Mouse (Mus musculus) CH12.LX (cell line): Measurements from ENCODE around the gene Gm10382. TPM values are rescaled to one million over a fixed set of nuclear protein-coding genes. Genes with fewer than 3 reads are reported as not detected.

Source experiments
- DNase-seq: peaks from one replicate; pipeline ENCODE4 v3.0.0-alpha.2; 2013; ENCODE audit errors: extremely low read depth
- H3K27ac ChIP-seq: 2 replicates; pipeline ENCODE4 v1.5.1; 2012; ENCODE audit warnings: low read depth, mild to moderate bottlenecking, control low read depth, moderate library complexity; ENCODE audit not compliant: insufficient read depth
- H3K27me3 ChIP-seq: replicated peaks from 2 replicates; pipeline ENCODE3; 2012; ENCODE audit warnings: inconsistent platforms
- H3K36me3 ChIP-seq, 2 experiments: replicated peaks in 1 of 2; 2 replicates each; pipeline versions ENCODE3 to v1.6.1; 2012; ENCODE audit warnings: inconsistent platforms in 1 of 2, low read length in 1 of 2, mild to moderate bottlenecking in 1 of 2, mixed read lengths in 1 of 2, moderate library complexity in 1 of 2; ENCODE audit not compliant: control insufficient read depth in 1 of 2, insufficient read depth in 1 of 2
- H3K4me1 ChIP-seq, 2 experiments: 2 replicates each; pipeline ENCODE4 v1.6.1; 2012; ENCODE audit warnings: inconsistent platforms in 1 of 2, moderate library complexity in 1 of 2; ENCODE audit not compliant: insufficient read depth in 2 of 2, control insufficient read depth in 1 of 2
- H3K4me2 ChIP-seq: 2 replicates; pipeline ENCODE4 v1.6.1; 2012; ENCODE audit warnings: low read depth, mild to moderate bottlenecking, control low read depth; ENCODE audit not compliant: poor library complexity, insufficient read depth, severe bottlenecking
- H3K4me3 ChIP-seq, 3 experiments: fragments of 150-350 bp in 1 of 3; sonication (generic) in 1 of 3; replicated peaks in 1 of 3; 2 replicates each; pipeline versions ENCODE3 to v1.5.1; 2011 to 2012; ENCODE audit warnings: low read depth in 2 of 3, low read length in 2 of 3, mild to moderate bottlenecking in 2 of 3, moderate library complexity in 2 of 3, control low read depth in 1 of 3, improper control_type of control experiment in 1 of 3, inconsistent platforms in 1 of 3, mixed read lengths in 1 of 3; ENCODE audit not compliant: poor library complexity in 1 of 3
- H3K79me2 ChIP-seq: replicated peaks from 2 replicates; pipeline ENCODE4 v1.6.1; 2012; ENCODE audit warnings: mild to moderate bottlenecking, moderate library complexity; ENCODE audit not compliant: control insufficient read depth, poor library complexity, insufficient read depth, severe bottlenecking; ENCODE audit errors: extremely low read depth
- H3K9ac ChIP-seq: 2 replicates; pipeline ENCODE4 v1.6.1; 2012; ENCODE audit warnings: low read depth, mild to moderate bottlenecking, control low read depth, moderate library complexity; ENCODE audit not compliant: insufficient read depth
- H3K9me3 ChIP-seq: replicated peaks from 2 replicates; pipeline ENCODE3; 2012; ENCODE audit warnings: low read length, inconsistent platforms, mixed read lengths
- BHLHE40 ChIP-seq: IDR thresholded peaks from 2 replicates; pipeline ENCODE4 v1.6.1; 2011; ENCODE audit warnings: mild to moderate bottlenecking, low read depth, low read length, improper control_type of control experiment
- CTCF ChIP-seq, 2 experiments: IDR thresholded peaks in 1 of 2; conservative IDR thresholded peaks in 1 of 2; 2 replicates each; pipeline ENCODE4 v1.5.1; 2011 to 2012; ENCODE audit warnings: low read depth in 2 of 2, low read length in 2 of 2, improper control_type of control experiment in 1 of 2, inconsistent platforms in 1 of 2, mild to moderate bottlenecking in 1 of 2, moderate library complexity in 1 of 2
- E2F4 ChIP-seq: IDR thresholded peaks from 2 replicates; pipeline ENCODE4 v1.6.1; 2011; ENCODE audit warnings: low read depth, low read length, improper control_type of control experiment; ENCODE audit not compliant: insufficient replicate concordance
- ELF1 ChIP-seq: IDR thresholded peaks from 2 replicates; pipeline ENCODE4 v1.6.1; 2014; ENCODE audit warnings: low read depth, mild to moderate bottlenecking, inconsistent platforms, low read length, improper control_type of control experiment
- EP300 ChIP-seq: IDR thresholded peaks from 2 replicates; pipeline ENCODE4 v1.6.1; 2011; ENCODE audit warnings: low read length, improper control_type of control experiment
- ETS1 ChIP-seq: conservative IDR thresholded peaks from 2 replicates; pipeline ENCODE4 v1.6.1; 2012; ENCODE audit warnings: low read depth, mild to moderate bottlenecking, inconsistent platforms, low read length, improper control_type of control experiment, moderate library complexity
- GABPA ChIP-seq: IDR thresholded peaks from 2 replicates; pipeline ENCODE4 v1.6.1; 2012; ENCODE audit warnings: low read depth, low read length, improper control_type of control experiment, inconsistent platforms; ENCODE audit not compliant: insufficient replicate concordance
- HCFC1 ChIP-seq: IDR thresholded peaks from 2 replicates; pipeline ENCODE4 v1.6.1; 2012; ENCODE audit warnings: low read depth, mild to moderate bottlenecking, inconsistent platforms, low read length, improper control_type of control experiment
- IRF4 ChIP-seq: IDR thresholded peaks from 2 replicates; pipeline ENCODE4 v1.6.1; 2014; ENCODE audit warnings: low read depth, mild to moderate bottlenecking, inconsistent platforms, low read length, improper control_type of control experiment
- KAT2A ChIP-seq: IDR thresholded peaks from 2 replicates; pipeline ENCODE4 v1.6.1; 2012; ENCODE audit warnings: low read length, improper control_type of control experiment, inconsistent platforms; ENCODE audit not compliant: insufficient replicate concordance
- MAFK ChIP-seq: IDR thresholded peaks from 2 replicates; pipeline ENCODE4 v1.6.1; 2011; ENCODE audit warnings: low read length, improper control_type of control experiment; ENCODE audit not compliant: insufficient replicate concordance
- MXI1 ChIP-seq: IDR thresholded peaks from 2 replicates; pipeline ENCODE4 v1.6.1; 2011; ENCODE audit warnings: mild to moderate bottlenecking, low read depth, low read length, improper control_type of control experiment
- NELFE ChIP-seq: IDR thresholded peaks from 2 replicates; pipeline ENCODE4 v1.6.1; 2011; ENCODE audit warnings: low read depth, low read length, improper control_type of control experiment
- NRF1 ChIP-seq: IDR thresholded peaks from 2 replicates; pipeline ENCODE4 v1.6.1; 2014; ENCODE audit warnings: low read depth, mild to moderate bottlenecking, inconsistent platforms, low read length, improper control_type of control experiment, moderate library complexity
- POLR2A ChIP-seq: IDR thresholded peaks from 2 replicates; pipeline ENCODE4 v1.6.1; 2011; ENCODE audit warnings: low read depth, mild to moderate bottlenecking, improper control_type of control experiment, low read length
- RAD21 ChIP-seq: IDR thresholded peaks from 2 replicates; pipeline ENCODE4 v1.6.1; 2011; ENCODE audit warnings: low read depth, mild to moderate bottlenecking, low read length, improper control_type of control experiment, moderate library complexity
- RCOR1 ChIP-seq: conservative IDR thresholded peaks from 2 replicates; pipeline ENCODE4 v1.6.1; 2012; ENCODE audit warnings: low read depth, mild to moderate bottlenecking, inconsistent platforms, low read length, improper control_type of control experiment
- SMC3 ChIP-seq: IDR thresholded peaks from 2 replicates; pipeline ENCODE4 v1.6.1; 2011; ENCODE audit warnings: low read depth, low read length, improper control_type of control experiment
- TBP ChIP-seq: conservative IDR thresholded peaks from 2 replicates; pipeline ENCODE4 v1.6.1; 2011; ENCODE audit warnings: low read depth, low read length, improper control_type of control experiment
- TCF12 ChIP-seq: IDR thresholded peaks from 2 replicates; pipeline ENCODE4 v1.6.1; 2014; ENCODE audit warnings: low read depth, mild to moderate bottlenecking, inconsistent platforms, low read length, improper control_type of control experiment
- UBTF ChIP-seq: IDR thresholded peaks from 2 replicates; pipeline ENCODE4 v1.6.1; 2012; ENCODE audit warnings: low read depth, mild to moderate bottlenecking, inconsistent platforms, low read length, improper control_type of control experiment, moderate library complexity
- USF2 ChIP-seq: conservative IDR thresholded peaks from 2 replicates; pipeline ENCODE4 v1.6.1; 2011; ENCODE audit warnings: low read depth, low read length, improper control_type of control experiment
- ZC3H11A ChIP-seq: IDR thresholded peaks from 2 replicates; pipeline ENCODE4 v1.6.1; 2012; ENCODE audit warnings: low read depth, mild to moderate bottlenecking, inconsistent platforms, low read length, improper control_type of control experiment
- ZKSCAN1 ChIP-seq: IDR thresholded peaks from 2 replicates; pipeline ENCODE4 v1.6.1; 2012; ENCODE audit warnings: low read depth, inconsistent platforms, low read length, improper control_type of control experiment, borderline replicate concordance
- ZMIZ1 ChIP-seq: IDR thresholded peaks from 2 replicates; pipeline ENCODE4 v1.6.1; 2012; ENCODE audit warnings: low read depth, mild to moderate bottlenecking, inconsistent platforms, low read length, improper control_type of control experiment
- ZNF384 ChIP-seq: IDR thresholded peaks from 2 replicates; pipeline ENCODE4 v1.6.1; 2012; ENCODE audit warnings: low read depth, low read length, improper control_type of control experiment, inconsistent platforms
- dilution Hi-C: fragments of 300-500 bp; cut with MboI; formaldehyde crosslinking; loops from 2 replicates; pipeline ENCODE4 v1.14.3; 2020; ENCODE audit warnings: low sequenced_read_pairs; ENCODE audit not compliant: extremely low pct_unique_long_range_greater_than_20kb, extremely low pct_ligation_motif_present
- in situ Hi-C: fragments of 300-500 bp; cut with MboI; formaldehyde crosslinking; loops from 3 replicates; pipeline ENCODE4 v1.14.3; 2019; ENCODE audit warnings: low sequenced_read_pairs, low pct_ligation_motif_present, low pct_unique_long_range_greater_than_20kb, mixed read lengths
- polyA plus RNA-seq: library from polyadenylated mRNA; unstranded; fragments of >175 nt; gene quantifications from 2 replicates; pipeline ENCODE4 v1.2.1, GENCODE M21; 2012; ENCODE audit warnings: low read depth; ENCODE audit not compliant: insufficient read length
- total RNA-seq, 2 experiments: library from RNA; depleted of rRNA; stranded (reverse); fragments of 300-350 nt in 1 of 2; fragments of >200 nt in 1 of 2; gene quantifications; 2 replicates each; pipeline ENCODE4 v1.2.3; 2012 to 2014

Gm10382 gene
- total and polyA plus RNA-seq, 3 experiments = 0.59 to 1.1 TPM; not detected in 1

GRCm38 (mm10) chr5:125349391-125349790 lies 39.7 kb upstream of the Gm10382 start:
- Histone ChIP-seq H3K79me2 (no peaks in the 10 kb centered on the region), H3K4me1 (peaks cover 5 to 43% of the 10 kb centered on the region in 2 experiments), H3K9me3 (peaks cover 10% of the 10 kb centered on the region), H3K27me3 (peaks cover 4% of the 10 kb centered on the region), H3K27ac (no peak overlapping the region), H3K4me2 (no peak overlapping the region), H3K36me3 (no peaks in the 10 kb centered on the region), H3K9ac (no peak overlapping the region), H3K4me3 (no peak overlapping the region)
- dilution Hi-C loops = no loop called here
- in situ Hi-C loops = loop anchor here (10.0 kb wide), 1 partner anchor 445 kb away; no protein-coding TSS in a partner anchor
- DNase-seq = no peak
- TF ChIP-seq ZKSCAN1 = no peak
- TF ChIP-seq ZC3H11A = no peak
- no peak for TF ChIP-seq ELF1
- TF ChIP-seq POLR2A = no peak
- no peak for TF ChIP-seq RCOR1
- TF ChIP-seq NELFE = no peak
- TF ChIP-seq SMC3 = no peak
- no peak for TF ChIP-seq E2F4
- TF ChIP-seq ETS1 = no peak
- TF ChIP-seq GABPA = no peak
- TF ChIP-seq EP300 = no peak
- no peak for TF ChIP-seq TBP
- no peak for TF ChIP-seq UBTF
- no peak for TF ChIP-seq CTCF (conservative IDR thresholded peaks at IDR 0.05 in 1 of 2, IDR thresholded peaks at IDR 0.05 in 1 of 2; ENCODE audit: low read depth in 2 of 2, low read length in 2 of 2)
- no peak for TF ChIP-seq RAD21
- no peak for TF ChIP-seq ZNF384
- no peak for TF ChIP-seq ZMIZ1
- TF ChIP-seq HCFC1 = no peak
- TF ChIP-seq BHLHE40 = no peak

- no peak overlapping the region for H3K27ac ChIP-seq
- H3K27me3 ChIP-seq = peaks cover 4% of the 10 kb centered on the region
- H3K4me3 ChIP-seq = no peak overlapping the region
- H3K4me2 ChIP-seq = no peak overlapping the region
- TF ChIP-seq ZMIZ1 (no peak), TCF12 (no peak), NRF1 (no peak), UBTF (no peak), RAD21 (no peak), KAT2A (no peak), ZKSCAN1 (no peak), HCFC1 (no peak), ZC3H11A (no peak), USF2 (no peak), MAFK (no peak), MXI1 (no peak), IRF4 (no peak)
- H3K9ac ChIP-seq = no peak overlapping the region
- in situ Hi-C loops = no loop called here
- no peak for DNase-seq
- dilution Hi-C loops = no loop called here
- peaks cover 7 to 57% of the 10 kb centered on the region in 2 experiments for H3K4me1 ChIP-seq
- H3K9me3 ChIP-seq = peaks cover 10% of the 10 kb centered on the region
- no peaks in the 10 kb centered on the region for H3K36me3 ChIP-seq
- H3K79me2 ChIP-seq = no peaks in the 10 kb centered on the region
Measured at GRCm38 (mm10) chr5:125351057-125351456, 38.1 kb upstream of the Gm10382 start.
